ENCODE assay signal across 11 mouse cellular contexts in genomic region chr6:15163508-15164053, GRCm38 (mm10).
DNase-seq lines count a peak whose midpoint lies in the region; ATAC-seq and TF ChIP-seq lines count a peak whose summit lies in the region.
"Had no signal": no experiment of that assay in that cellular context is flagged by ENCODE, and none has a peak within 500 bp of the region (broad histone marks: within the 10 kb centered on the region; RNA-seq: fewer than 3 reads in every experiment).

No protein-coding gene starts in this region.

- peak; percentile 18 for TF ChIP-seq RAD21 in MEL (IDR thresholded peaks at IDR 0.05; ENCODE audit: low read depth, low read length)

- H3K9ac ChIP-seq in forebrain, embryonic 14.5 days (ENCODE audit: low read length): no peak overlapping the region
- H3K9ac ChIP-seq in forebrain, embryonic 11.5 days (ENCODE audit: low read length): no peak overlapping the region
- H3K9ac ChIP-seq in liver, embryonic 14.5 days (replicated peaks): no peak overlapping the region
- H3K9ac ChIP-seq in liver, embryonic 11.5 days (ENCODE audit: low read depth, low read length): no peak overlapping the region
- no peak overlapping the region for H3K9ac ChIP-seq in MEL (ENCODE audit: control insufficient read depth, low read depth, low read length, poor library complexity, severe bottlenecking)
- H3K9ac ChIP-seq in embryonic facial prominence, embryonic 14.5 days (ENCODE audit: low read depth, low read length): no peak overlapping the region
- H3K9ac ChIP-seq in neural tube, embryonic 15.5 days (replicated peaks): no peak overlapping the region
- no peak overlapping the region for H3K9ac ChIP-seq in hindbrain, embryonic 16.5 days (ENCODE audit: low read depth, low read length)

- no peaks in the 10 kb centered on the region for H3K36me3 ChIP-seq in forebrain, embryonic 14.5 days (ENCODE audit: control insufficient read depth, insufficient read depth, low read length)
- no peaks in the 10 kb centered on the region for H3K36me3 ChIP-seq in forebrain, embryonic 11.5 days (ENCODE audit: control insufficient read depth, insufficient read depth, low read length)
- H3K36me3 ChIP-seq in liver, embryonic 14.5 days (replicated peaks; ENCODE audit: control insufficient read depth, insufficient read depth, low read depth): no peaks in the 10 kb centered on the region
- no peaks in the 10 kb centered on the region for H3K36me3 ChIP-seq in liver, embryonic 11.5 days (ENCODE audit: control insufficient read depth, insufficient read depth, low read length)
- no peaks in the 10 kb centered on the region for H3K36me3 ChIP-seq in MEL (ENCODE audit: control insufficient read depth in 1 of 2, insufficient read depth in 2 of 2, low read length in 2 of 2)
- H3K36me3 ChIP-seq in embryonic facial prominence, embryonic 14.5 days (ENCODE audit: control insufficient read depth, insufficient read depth, low read length): no peaks in the 10 kb centered on the region
- H3K36me3 ChIP-seq in neural tube, embryonic 15.5 days: no peaks in the 10 kb centered on the region
- H3K36me3 ChIP-seq in hindbrain, embryonic 16.5 days (ENCODE audit: control insufficient read depth, insufficient read depth, low read length): no peaks in the 10 kb centered on the region

- no peak overlapping the region for H3K4me3 ChIP-seq in forebrain, embryonic 14.5 days (ENCODE audit: low read depth, low read length)
- no peak overlapping the region for H3K4me3 ChIP-seq in forebrain, embryonic 11.5 days (ENCODE audit: low read depth, low read length)
- no peak overlapping the region for H3K4me3 ChIP-seq in liver, embryonic 14.5 days (ENCODE audit: insufficient read depth in 1 of 2, low read depth in 2 of 2, low read length in 2 of 2)
- no peak overlapping the region for H3K4me3 ChIP-seq in liver, embryonic 11.5 days (ENCODE audit: low read depth, low read length)
- H3K4me3 ChIP-seq in MEL (ENCODE audit: control insufficient read depth in 1 of 2, insufficient read depth in 1 of 2, low read depth in 2 of 2, low read length in 2 of 2): no peak overlapping the region
- no peak overlapping the region for H3K4me3 ChIP-seq in embryonic facial prominence, embryonic 14.5 days (ENCODE audit: low read depth, low read length)
- H3K4me3 ChIP-seq in neural tube, embryonic 15.5 days (replicated peaks): no peak overlapping the region
- H3K4me3 ChIP-seq in hindbrain, embryonic 16.5 days (ENCODE audit: low read length): no peak overlapping the region

- H3K27ac ChIP-seq in forebrain, embryonic 14.5 days (ENCODE audit: low read depth, low read length): no peak overlapping the region
- H3K27ac ChIP-seq in forebrain, embryonic 11.5 days (ENCODE audit: low read depth, low read length): no peak overlapping the region
- H3K27ac ChIP-seq in liver, embryonic 14.5 days: no peak overlapping the region
- H3K27ac ChIP-seq in liver, embryonic 11.5 days (ENCODE audit: low read depth, low read length): no peak overlapping the region
- no peak overlapping the region for H3K27ac ChIP-seq in MEL (ENCODE audit: control insufficient read depth, low read depth, low read length)
- H3K27ac ChIP-seq in embryonic facial prominence, embryonic 14.5 days (replicated peaks; ENCODE audit: low read depth, low read length): no peak overlapping the region
- no peak overlapping the region for H3K27ac ChIP-seq in neural tube, embryonic 15.5 days (replicated peaks)
- H3K27ac ChIP-seq in hindbrain, embryonic 16.5 days (ENCODE audit: low read depth, low read length): no peak overlapping the region
- H3K27ac ChIP-seq: macrophage had no signal

- H3K27me3 ChIP-seq in forebrain, embryonic 14.5 days (replicated peaks; ENCODE audit: control insufficient read depth, insufficient read depth, low read length): no peaks in the 10 kb centered on the region
- H3K27me3 ChIP-seq in forebrain, embryonic 11.5 days (ENCODE audit: control insufficient read depth, insufficient read depth, low read length): no peaks in the 10 kb centered on the region
- no peaks in the 10 kb centered on the region for H3K27me3 ChIP-seq in liver, embryonic 14.5 days (ENCODE audit: control insufficient read depth, insufficient read depth, low read length)
- no peaks in the 10 kb centered on the region for H3K27me3 ChIP-seq in liver, embryonic 11.5 days (replicated peaks; ENCODE audit: control insufficient read depth, insufficient read depth, low read length)
- no peaks in the 10 kb centered on the region for H3K27me3 ChIP-seq in MEL (ENCODE audit: control insufficient read depth in 1 of 2, insufficient read depth in 2 of 2, low read length in 2 of 2)
- H3K27me3 ChIP-seq in embryonic facial prominence, embryonic 14.5 days (replicated peaks; ENCODE audit: control insufficient read depth, insufficient read depth, low read length): no peaks in the 10 kb centered on the region
- H3K27me3 ChIP-seq in neural tube, embryonic 15.5 days (replicated peaks): no peaks in the 10 kb centered on the region
- no peaks in the 10 kb centered on the region for H3K27me3 ChIP-seq in hindbrain, embryonic 16.5 days (replicated peaks; ENCODE audit: control insufficient read depth, insufficient read depth, low read length)

- WGBS in forebrain, embryonic 14.5 days: 87% methylated on average over 2 of the region's 2 CpGs
- WGBS in forebrain, embryonic 11.5 days: 81% methylated on average over 2 of the region's 2 CpGs
- 59% methylated on average over 2 of the region's 2 CpGs for WGBS in liver, embryonic 14.5 days (ENCODE audit: insufficient replicate concordance)
- 73% methylated on average over 2 of the region's 2 CpGs for WGBS in liver, embryonic 11.5 days
- 85% methylated on average over 2 of the region's 2 CpGs for WGBS in embryonic facial prominence, embryonic 14.5 days
- WGBS in neural tube, embryonic 15.5 days: 71% methylated on average over 2 of the region's 2 CpGs
- WGBS in hindbrain, embryonic 16.5 days: 84% methylated on average over 2 of the region's 2 CpGs

- ATAC-seq in forebrain, embryonic 14.5 days: no peak
- no peak for ATAC-seq in forebrain, embryonic 11.5 days (replicated peaks; ENCODE audit: low FRiP score)
- ATAC-seq in liver, embryonic 14.5 days (ENCODE audit: insufficient read depth): no peak
- ATAC-seq in liver, embryonic 11.5 days (replicated peaks; ENCODE audit: low FRiP score): no peak
- ATAC-seq in embryonic facial prominence, embryonic 14.5 days (ENCODE audit: low read depth): no peak
- no peak for ATAC-seq in neural tube, embryonic 15.5 days (ENCODE audit: low FRiP score)
- ATAC-seq in hindbrain, embryonic 16.5 days: no peak

- TF ChIP-seq CTCF in liver, embryonic 14.5 days (IDR thresholded peaks at IDR 0.05; ENCODE audit: low read depth): peak; percentile 35; the same call in 1 of the 2 replicates
- TF ChIP-seq CTCF in MEL (IDR thresholded peaks at IDR 0.05 in 2 of 3, conservative IDR thresholded peaks at IDR 0.05 in 1 of 3; ENCODE audit: control insufficient read depth in 1 of 3, insufficient read depth in 1 of 3, low read depth in 2 of 3, low read length in 3 of 3, poor library complexity in 1 of 3, severe bottlenecking in 1 of 3): peak in 2 of 3 experiments; percentile 25 to 26; a peak in 2 of 6 replicates

- TF ChIP-seq POLR2A in MEL (IDR thresholded peaks at IDR 0.05; ENCODE audit: control insufficient read depth in 1 of 2, insufficient read depth in 1 of 2, low read depth in 1 of 2, low read length in 2 of 2, poor library complexity in 1 of 2): no peak

- TF ChIP-seq EP300 in liver, embryonic 14.5 days (IDR thresholded peaks at IDR 0.05; ENCODE audit: low read depth): no peak
- no peak for TF ChIP-seq EP300 in MEL (IDR thresholded peaks at IDR 0.05; ENCODE audit: low read depth in 1 of 2, low read length in 2 of 2)

- H3K4me1 ChIP-seq in forebrain, embryonic 14.5 days (ENCODE audit: control insufficient read depth, insufficient read depth, low read length): no peaks in the 10 kb centered on the region
- H3K4me1 ChIP-seq in forebrain, embryonic 11.5 days (replicated peaks; ENCODE audit: control insufficient read depth, insufficient read depth, low read length): no peaks in the 10 kb centered on the region
- no peaks in the 10 kb centered on the region for H3K4me1 ChIP-seq in liver, embryonic 14.5 days (replicated peaks; ENCODE audit: control insufficient read depth in 2 of 2, insufficient read depth in 2 of 2, low read length in 1 of 2)
- no peaks in the 10 kb centered on the region for H3K4me1 ChIP-seq in liver, embryonic 11.5 days (replicated peaks; ENCODE audit: control insufficient read depth, insufficient read depth, low read length)
- H3K4me1 ChIP-seq in MEL (ENCODE audit: control insufficient read depth in 1 of 2, insufficient read depth in 2 of 2, low read length in 2 of 2): no peaks in the 10 kb centered on the region
- H3K4me1 ChIP-seq in embryonic facial prominence, embryonic 14.5 days (ENCODE audit: control insufficient read depth, insufficient read depth, low read length): no peaks in the 10 kb centered on the region
- no peaks in the 10 kb centered on the region for H3K4me1 ChIP-seq in neural tube, embryonic 15.5 days
- H3K4me1 ChIP-seq in hindbrain, embryonic 16.5 days (ENCODE audit: control insufficient read depth, insufficient read depth, low read depth, low read length): no peaks in the 10 kb centered on the region

- H3K4me2 ChIP-seq in forebrain, embryonic 14.5 days (ENCODE audit: low read length): no peak overlapping the region
- no peak overlapping the region for H3K4me2 ChIP-seq in forebrain, embryonic 11.5 days (ENCODE audit: low read depth, low read length, severe bottlenecking)
- no peak overlapping the region for H3K4me2 ChIP-seq in liver, embryonic 14.5 days (ENCODE audit: low read depth)
- H3K4me2 ChIP-seq in liver, embryonic 11.5 days: no peak overlapping the region
- H3K4me2 ChIP-seq in embryonic facial prominence, embryonic 14.5 days (ENCODE audit: low read depth, low read length): no peak overlapping the region
- no peak overlapping the region for H3K4me2 ChIP-seq in neural tube, embryonic 15.5 days
- no peak overlapping the region for H3K4me2 ChIP-seq in hindbrain, embryonic 16.5 days (ENCODE audit: low read length)

- DNase-seq in forebrain, embryonic 14.5 days (ENCODE audit: low spot score): peak; percentile 35
- no peak for DNase-seq in forebrain, embryonic 11.5 days (ENCODE audit: low spot score)
- no peak for DNase-seq in liver, embryonic 14.5 days (ENCODE audit: low read depth in 3 of 3, low spot score in 3 of 3)
- DNase-seq in liver, embryonic 11.5 days (ENCODE audit: low spot score): no peak
- peak; percentile 28 for DNase-seq in MEL (ENCODE audit: low read depth, low spot score)
- peak; percentile 24 for DNase-seq in embryonic facial prominence, embryonic 14.5 days (ENCODE audit: low spot score)
- DNase-seq: cerebellum, adult 2 months; layer of hippocampus, postnatal 36 days had no signal

- H3K9me3 ChIP-seq in forebrain, embryonic 14.5 days (replicated peaks; ENCODE audit: control insufficient read depth, low read length): no peaks in the 10 kb centered on the region
- H3K9me3 ChIP-seq in forebrain, embryonic 11.5 days (ENCODE audit: control insufficient read depth, low read length): no peaks in the 10 kb centered on the region
- H3K9me3 ChIP-seq in liver, embryonic 14.5 days (ENCODE audit: control insufficient read depth, low read length): no peaks in the 10 kb centered on the region
- no peaks in the 10 kb centered on the region for H3K9me3 ChIP-seq in liver, embryonic 11.5 days (ENCODE audit: control insufficient read depth, low read length)
- H3K9me3 ChIP-seq in MEL (replicated peaks; ENCODE audit: insufficient read depth, low read length): no peaks in the 10 kb centered on the region
- H3K9me3 ChIP-seq in embryonic facial prominence, embryonic 14.5 days (ENCODE audit: control insufficient read depth, low read length): no peaks in the 10 kb centered on the region
- H3K9me3 ChIP-seq in neural tube, embryonic 15.5 days (replicated peaks): no peaks in the 10 kb centered on the region
- H3K9me3 ChIP-seq in hindbrain, embryonic 16.5 days (ENCODE audit: control insufficient read depth, low read length): no peaks in the 10 kb centered on the region

- no peaks in the 10 kb centered on the region for H3K79me2 ChIP-seq in MEL (ENCODE audit: control insufficient read depth, insufficient read depth, low read length, poor library complexity)

Comparison
In these comparisons a context has a peak if more than half of its experiments do, and no peak if none do; other contexts are left out.
1. DNase-seq: peak in forebrain, embryonic 14.5 days (single experiment), MEL (single experiment) and embryonic facial prominence, embryonic 14.5 days (single experiment); none in forebrain, embryonic 11.5 days (single experiment), liver, embryonic 14.5 days (0 of 3) and liver, embryonic 11.5 days (single experiment).